Mouse (Mus musculus) hindbrain, postnatal 0 days (tissue): ENCODE results near the gene Phactr2. TPM values are rescaled to one million over a fixed set of nuclear protein-coding genes. Genes with fewer than 3 reads are reported as not detected.
"Not testable (repeated sequence)": the region's sequence is repeated elsewhere in the genome, so short reads cannot be mapped to it uniquely, and the experiment has no call there.

Experiments
- ATAC-seq: fragments of 200-750 bp; cut with Nextera tagmentation; 2 replicates; pipeline ENCODE4 v1.8.0; 2017; ENCODE audit warnings: mild to moderate bottlenecking, moderate TSS enrichment, moderate library complexity
- DNase-seq: peaks from one replicate; pipeline ENCODE4 v3.0.0-alpha.2; 2015; ENCODE audit warnings: low spot score
- H3K27ac ChIP-seq: fragments of 300-500 bp; sonication (generic); 2 replicates; pipeline ENCODE4 v1.5.1; 2014; ENCODE audit warnings: mild to moderate bottlenecking
- H3K27me3 ChIP-seq: fragments of 300-500 bp; sonication (generic); 2 replicates; pipeline ENCODE4 v1.6.1; 2014; ENCODE audit warnings: low read length, mixed read lengths; ENCODE audit not compliant: insufficient read depth
- H3K36me3 ChIP-seq: fragments of 300-500 bp; sonication (generic); 2 replicates; pipeline ENCODE4 v1.6.1; 2014; ENCODE audit warnings: low read length, mixed read lengths; ENCODE audit not compliant: insufficient read depth
- H3K4me1 ChIP-seq: fragments of 300-500 bp; sonication (generic); 2 replicates; pipeline ENCODE4 v1.6.1; 2014; ENCODE audit warnings: antibody characterized with exemption, low read length, mixed read lengths; ENCODE audit not compliant: insufficient read depth
- H3K4me2 ChIP-seq: fragments of 300-500 bp; sonication (generic); 2 replicates; pipeline ENCODE4 v1.6.1; 2014; ENCODE audit warnings: low read depth, mild to moderate bottlenecking, low read length, moderate library complexity, mixed read lengths
- H3K4me3 ChIP-seq: fragments of 300-500 bp; sonication (generic); 2 replicates; pipeline ENCODE4 v1.5.1; 2014; ENCODE audit warnings: low read length
- H3K9ac ChIP-seq: fragments of 300-500 bp; sonication (generic); replicated peaks from 2 replicates; pipeline ENCODE4 v1.6.1; 2014; ENCODE audit warnings: mild to moderate bottlenecking, low read length, moderate library complexity, mixed read lengths
- H3K9me3 ChIP-seq: fragments of 300-500 bp; sonication (generic); 2 replicates; pipeline ENCODE4 v1.6.1; 2016; ENCODE audit warnings: low read length, mixed read lengths
- CTCF ChIP-seq: IDR thresholded peaks from 2 replicates; pipeline ENCODE4 v1.5.1; 2016; ENCODE audit warnings: antibody characterized with exemption, control low read depth, low read depth
- WGBS: fragments of 180-500 bp; shearing (Covaris S2); extraction: QIAGEN DNeasy Blood & Tissue Kit; methylation state at CpG from one replicate; pipeline ENCODE4 v1.1.7; 2014; 5-methylcytosine and 5-hydroxymethylcytosine counted together
- polyA plus RNA-seq: library from polyadenylated mRNA; unstranded; fragments of >200 nt; fragmentation: Nextera tagmentation; extraction: Ambion mirVana; gene quantifications from 2 replicates; pipeline ENCODE4 v1.2.1, GENCODE M21; 2015
- total RNA-seq: library from RNA; depleted of rRNA; stranded (reverse); fragments of >200 nt; gene quantifications from 2 replicates; pipeline ENCODE4 v1.2.3, GENCODE M21; 2014

Phactr2 gene
- total and polyA plus RNA-seq, 2 experiments from 2014 or later: 10.2 to 11.8 TPM

DNA sequence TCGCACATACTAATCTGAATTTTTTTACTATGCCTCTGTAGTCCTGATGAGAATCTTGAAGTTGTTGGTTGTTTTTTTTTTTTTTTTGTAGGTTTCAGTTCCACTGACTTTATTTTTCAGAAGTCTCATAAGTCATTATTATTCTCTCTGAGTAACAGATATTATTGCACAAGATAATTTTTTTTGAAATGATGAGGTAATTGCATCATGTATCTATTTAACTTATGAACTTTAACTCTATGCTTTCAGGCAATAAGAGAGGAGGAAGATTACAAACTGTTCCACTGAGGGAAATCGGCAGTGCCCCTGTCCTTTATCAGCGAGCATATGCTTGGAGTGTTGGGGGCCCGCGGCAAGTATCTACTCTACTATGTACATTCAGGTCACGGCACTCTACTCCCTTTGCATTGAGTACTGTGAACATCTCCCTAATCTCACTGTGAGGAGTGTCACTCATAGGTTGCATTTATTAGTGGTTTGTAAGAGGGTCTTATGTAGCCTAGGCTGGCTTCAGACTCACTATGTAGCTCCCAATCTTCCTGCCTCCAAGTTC, 272.4 kb downstream of the Phactr2 start:
- 94% methylated on average over 6 of the region's 6 CpGs for WGBS
- H3K4me3 ChIP-seq: no peak overlapping the region
- H3K27me3 ChIP-seq: no peaks in the 10 kb centered on the region
- ATAC-seq (no peak), DNase-seq (no peak)
- H3K9me3 ChIP-seq: no peaks in the 10 kb centered on the region
- no peaks in the 10 kb centered on the region for H3K36me3 ChIP-seq
- no peak for TF ChIP-seq CTCF
- no peak overlapping the region for H3K4me2 ChIP-seq
- no peak overlapping the region for H3K27ac ChIP-seq
- no peaks in the 10 kb centered on the region for H3K4me1 ChIP-seq
- H3K9ac ChIP-seq: no peak overlapping the region

DNA sequence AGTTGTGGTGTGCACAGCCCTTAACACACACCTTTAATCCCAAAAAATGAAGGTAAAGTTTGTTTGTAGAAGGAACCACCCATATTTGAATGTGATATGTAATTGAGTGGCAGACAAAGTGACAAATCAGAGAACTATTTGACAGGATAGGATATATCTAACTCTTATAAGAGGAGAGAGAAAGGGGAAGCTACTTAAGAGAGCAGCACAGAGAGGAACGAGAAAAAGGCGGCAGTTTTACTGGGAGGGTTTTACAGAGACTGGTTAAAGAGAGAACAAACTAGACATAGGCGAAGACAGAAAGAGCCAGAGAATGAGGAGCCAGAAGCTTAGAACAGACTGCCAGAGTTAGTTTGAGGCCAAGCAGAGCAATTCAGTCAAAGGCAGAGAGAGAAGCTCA, 273.4 kb downstream of the Phactr2 start:
- DNase-seq: no peak
- no peaks in the 10 kb centered on the region for H3K4me1 ChIP-seq
- no peaks in the 10 kb centered on the region for H3K36me3 ChIP-seq
- no peak for TF ChIP-seq CTCF
- H3K9ac ChIP-seq: no peak overlapping the region
- H3K9me3 ChIP-seq: no peaks in the 10 kb centered on the region
- no peak overlapping the region for H3K4me3 ChIP-seq
- WGBS: 89% methylated on average over 3 of the region's 3 CpGs
- H3K4me2 ChIP-seq: no peak overlapping the region
- H3K27ac ChIP-seq: no peak overlapping the region
- H3K27me3 ChIP-seq: no peaks in the 10 kb centered on the region
- no peak for ATAC-seq

- H3K27ac ChIP-seq: no peak overlapping the region
- no peak for ATAC-seq
- 97% methylated on average over 1 of the region's 1 CpGs for WGBS
These were observed 275.0 kb downstream of the Phactr2 start for GRCm38 (mm10) chr10:13199234-13199633.

GRCm38 (mm10) chr10:13196872-13197507, 277.2 kb downstream of the Phactr2 start:
- WGBS: 65% methylated on average over 8 of the region's 8 CpGs
- no peak for TF ChIP-seq CTCF
- ATAC-seq: no peak
- Histone ChIP-seq H3K4me1 (no peaks in the 10 kb centered on the region), H3K4me2 (no peak overlapping the region), H3K36me3 (no peaks in the 10 kb centered on the region), H3K9ac (no peak overlapping the region), H3K27ac (no peak overlapping the region), H3K27me3 (no peaks in the 10 kb centered on the region), H3K9me3 (no peaks in the 10 kb centered on the region), H3K4me3 (no peak overlapping the region)
- DNase-seq: no peak

More at GRCm38 (mm10) chr10:13199234-13199633, 275.0 kb downstream of the Phactr2 start:
- no peaks in the 10 kb centered on the region for H3K4me1 ChIP-seq
- no peaks in the 10 kb centered on the region for H3K36me3 ChIP-seq
- no peaks in the 10 kb centered on the region for H3K27me3 ChIP-seq
- H3K4me3 ChIP-seq: no peak overlapping the region
- no peak overlapping the region for H3K9ac ChIP-seq
- no peak for TF ChIP-seq CTCF
- H3K9me3 ChIP-seq: no peaks in the 10 kb centered on the region
- no peak overlapping the region for H3K4me2 ChIP-seq
- no peak for DNase-seq

- H3K9ac ChIP-seq, H3K9me3 ChIP-seq, H3K27ac ChIP-seq, ATAC-seq, H3K36me3 ChIP-seq, DNase-seq, H3K4me1 ChIP-seq, H3K27me3 ChIP-seq: not testable (repeated sequence)
- peak overlapping the region; percentile 61 for H3K4me2 ChIP-seq
- WGBS: 90% methylated on average over 7 of the region's 7 CpGs
- H3K4me3 ChIP-seq: peak overlapping the region; percentile 62
These were observed 280.7 kb downstream of the Phactr2 start for GRCm38 (mm10) chr10:13193496-13193895.

DNA sequence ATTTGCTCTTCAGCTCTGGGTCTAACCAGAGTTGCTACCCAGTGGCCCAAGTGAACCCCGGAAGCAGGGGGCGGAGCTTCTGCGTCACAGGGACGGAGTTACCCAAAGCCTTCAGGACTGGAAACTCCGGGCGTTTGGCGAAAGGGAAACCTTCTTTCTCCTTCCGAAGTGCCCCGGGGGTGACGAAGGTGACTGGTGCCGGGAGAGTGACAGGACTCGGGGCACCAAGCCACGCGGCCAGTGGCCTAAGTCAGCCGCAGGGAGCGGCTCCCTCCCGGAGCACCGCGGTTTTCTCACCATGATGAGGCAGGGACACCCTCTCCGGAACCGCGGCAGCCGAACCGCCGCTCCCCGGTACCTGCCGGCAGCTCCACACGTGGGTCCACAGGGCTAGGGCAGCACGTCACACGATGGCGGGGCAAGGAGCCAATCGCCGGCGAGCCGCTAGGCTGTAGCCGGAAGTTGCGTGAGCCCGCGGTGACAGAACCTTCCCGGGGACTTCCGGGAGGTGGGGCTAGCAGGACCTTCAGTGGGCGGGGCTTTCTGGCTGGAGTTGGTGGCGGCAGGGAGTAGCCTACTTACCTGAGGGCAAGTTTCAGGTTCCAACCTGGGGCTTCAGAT, 281.4 kb downstream of the Phactr2 start, which contains the start of gene Ltv1:
TSS of gene Ltv1 (minus strand) at position 438 of the 621 bp plus-strand sequence.
- ATAC-seq (peak; percentile 100), DNase-seq (peak; percentile 98)
- no peaks in the 10 kb centered on the region for H3K4me1 ChIP-seq
- H3K4me2 ChIP-seq: peak within 1 kb of the TSS; percentile 61
- H3K9me3 ChIP-seq: no peaks in the 10 kb centered on the region
- TF ChIP-seq CTCF: no peak
- H3K9ac ChIP-seq: peak within 1 kb of the TSS; percentile 65
- WGBS: under 1% methylated on average over 43 of the region's 43 CpGs
- peak within 1 kb of the TSS; percentile 62 for H3K4me3 ChIP-seq
- H3K27ac ChIP-seq: peak within 1 kb of the TSS; percentile 62
- H3K27me3 ChIP-seq: no peaks in the 10 kb centered on the region
- H3K36me3 ChIP-seq: no peaks in the 10 kb centered on the region; the same call in 1 of the 2 replicates

- TF ChIP-seq CTCF: no peak
- Histone ChIP-seq H3K4me1 (no peaks in the 10 kb centered on the region), H3K9me3 (no peaks in the 10 kb centered on the region), H3K36me3 (peaks cover 3% of the 10 kb centered on the region; the same call in 1 of the 2 replicates), H3K4me2 (no peak overlapping the region), H3K27me3 (no peaks in the 10 kb centered on the region), H3K9ac (no peak overlapping the region), H3K27ac (no peak overlapping the region), H3K4me3 (no peak overlapping the region)
- 92% methylated on average over 5 of the region's 5 CpGs for WGBS
- ATAC-seq (no peak), DNase-seq (no peak)
These were observed 284.3 kb downstream of the Phactr2 start for GRCm38 (mm10) chr10:13189881-13190280.
